Mouse (Mus musculus) kidney, embryonic 15.5 days (tissue): ENCODE measurements around the gene Bcl2l2. TPM values are rescaled to one million over a fixed set of nuclear protein-coding genes. Genes with fewer than 3 reads are reported as not detected.

Experiments
- polyA plus RNA-seq: library from polyadenylated mRNA; unstranded; fragments of >200 nt; fragmentation: Nextera tagmentation; extraction: Ambion mirVana; gene quantifications from 2 replicates; pipeline ENCODE4 v1.2.1, GENCODE M21; 2015

The Bcl2l2 gene
- polyA plus RNA-seq, 1 experiment from 2014 or later, result 4.7 TPM

Other genes starting within 250 kb of the Bcl2l2 start
- gene Gm17606, start 242.4 kb upstream of the Bcl2l2 start, polyA plus RNA-seq, result not detected in 2 replicates
- gene Cdh24, start 242.0 kb upstream of the Bcl2l2 start, polyA plus RNA-seq, result 3.1 and 4.5 TPM in 2 replicates
- gene 1700123O20Rik, start 197.2 kb upstream of the Bcl2l2 start, polyA plus RNA-seq, result 85.9 and 88.7 TPM in 2 replicates
- 142 and 145 TPM in 2 replicates for gene Acin1, start 196.4 kb upstream of the Bcl2l2 start, polyA plus RNA-seq
- 0.09 and 0.21 TPM in 2 replicates for gene Gm29776, start 184.5 kb upstream of the Bcl2l2 start, polyA plus RNA-seq
- gene Cebpe, start 171.2 kb upstream of the Bcl2l2 start, polyA plus RNA-seq, result 0.21 TPM in 1 of 2 replicates, not detected in the other
- 12.8 and 14.2 TPM in 2 replicates for gene Slc7a8, start 101.4 kb upstream of the Bcl2l2 start, polyA plus RNA-seq
- gene Rnf212b, start 69.2 kb upstream of the Bcl2l2 start, polyA plus RNA-seq, result not detected in 2 replicates
- gene Homez, start 12.4 kb upstream of the Bcl2l2 start, polyA plus RNA-seq, result 18.0 and 18.3 TPM in 2 replicates
- 1.9 and 2.2 TPM in 2 replicates for gene Ppp1r3e, start 5.8 kb upstream of the Bcl2l2 start, polyA plus RNA-seq
- gene Gm20521, start 64 bp downstream of the Bcl2l2 start, polyA plus RNA-seq, result 0.14 and 0.75 TPM in 2 replicates
- 144 and 157 TPM in 2 replicates for gene Pabpn1, start 9.1 kb downstream of the Bcl2l2 start, polyA plus RNA-seq
- 47.6 and 53.8 TPM in 2 replicates for gene Slc22a17, start 29.8 kb downstream of the Bcl2l2 start, polyA plus RNA-seq
- gene Efs, start 42.7 kb downstream of the Bcl2l2 start, polyA plus RNA-seq, result 29.1 and 32.1 TPM in 2 replicates
- gene Il25, start 49.3 kb downstream of the Bcl2l2 start, polyA plus RNA-seq, result not detected in 2 replicates
- 0.96 and 2.0 TPM in 2 replicates for gene Cmtm5, start 52.9 kb downstream of the Bcl2l2 start, polyA plus RNA-seq
- gene Myh6, start 83.5 kb downstream of the Bcl2l2 start, polyA plus RNA-seq, result 1.6 TPM in 2 replicates
- gene Gm17428, start 93.6 kb downstream of the Bcl2l2 start, polyA plus RNA-seq, result not detected in 2 replicates
- gene Myh7, start 111.2 kb downstream of the Bcl2l2 start, polyA plus RNA-seq, result 4.4 and 6.3 TPM in 2 replicates
- 79.5 and 85.4 TPM in 2 replicates for gene Ngdn, start 132.1 kb downstream of the Bcl2l2 start, polyA plus RNA-seq
- 6.0 and 6.5 TPM in 2 replicates for gene Zfhx2, start 208.9 kb downstream of the Bcl2l2 start, polyA plus RNA-seq
- gene Thtpa, start 211.4 kb downstream of the Bcl2l2 start, polyA plus RNA-seq, result 21.0 and 21.5 TPM in 2 replicates
- 15.9 and 18.9 TPM in 2 replicates for gene Ap1g2, start 223.2 kb downstream of the Bcl2l2 start, polyA plus RNA-seq
- gene Jph4, start 233.6 kb downstream of the Bcl2l2 start, polyA plus RNA-seq, result 0.59 and 1.2 TPM in 2 replicates